Mouse (Mus musculus): ENCODE results near the gene Odf2.
"Not testable (repeated sequence)": the region's sequence is repeated elsewhere in the genome, so short reads cannot be mapped to it uniquely, and the experiment has no call there.

Gene Odf2

DNA sequence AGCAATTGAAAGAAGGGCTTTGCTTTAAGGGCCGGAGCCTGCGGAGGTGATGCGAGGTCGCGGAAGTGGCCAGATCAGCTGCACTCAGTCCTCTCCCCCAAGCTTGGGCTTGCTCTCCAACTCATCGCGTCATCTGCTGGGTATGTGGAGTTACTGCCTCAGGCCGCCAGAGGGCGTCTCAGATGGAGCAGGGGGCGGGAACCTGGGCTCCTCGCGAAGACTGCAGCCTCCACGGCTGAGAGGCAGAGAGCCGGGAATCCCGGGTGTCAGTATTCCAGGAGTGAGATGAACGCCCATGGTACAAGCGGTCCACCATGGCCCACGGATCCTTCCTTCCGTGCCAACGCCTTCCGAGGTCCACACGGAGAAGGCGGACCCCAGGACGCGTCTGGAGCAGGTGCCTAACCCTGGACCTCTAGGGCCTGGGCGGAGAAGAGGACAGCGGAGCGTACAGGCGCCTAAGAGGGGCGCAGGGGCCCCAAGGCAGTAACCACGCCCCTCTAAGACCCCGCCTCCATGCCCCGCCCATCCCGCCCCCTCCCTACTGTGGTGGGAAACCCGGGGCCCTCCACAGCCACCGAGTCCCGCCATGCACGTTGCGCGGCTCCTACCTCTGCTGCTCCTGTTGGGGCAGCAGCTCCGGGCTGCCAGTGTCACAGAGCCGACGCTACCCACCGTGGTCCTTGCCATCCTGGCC lies 19.9 kb upstream of the Odf2 start, which contains the start of gene Cercam:
TSS of gene Cercam (plus strand) at position 216 of the 697 bp plus-strand sequence.
- peak; percentile 89 for DNase-seq (ENCODE audit: low read depth, low spot score)

DNA sequence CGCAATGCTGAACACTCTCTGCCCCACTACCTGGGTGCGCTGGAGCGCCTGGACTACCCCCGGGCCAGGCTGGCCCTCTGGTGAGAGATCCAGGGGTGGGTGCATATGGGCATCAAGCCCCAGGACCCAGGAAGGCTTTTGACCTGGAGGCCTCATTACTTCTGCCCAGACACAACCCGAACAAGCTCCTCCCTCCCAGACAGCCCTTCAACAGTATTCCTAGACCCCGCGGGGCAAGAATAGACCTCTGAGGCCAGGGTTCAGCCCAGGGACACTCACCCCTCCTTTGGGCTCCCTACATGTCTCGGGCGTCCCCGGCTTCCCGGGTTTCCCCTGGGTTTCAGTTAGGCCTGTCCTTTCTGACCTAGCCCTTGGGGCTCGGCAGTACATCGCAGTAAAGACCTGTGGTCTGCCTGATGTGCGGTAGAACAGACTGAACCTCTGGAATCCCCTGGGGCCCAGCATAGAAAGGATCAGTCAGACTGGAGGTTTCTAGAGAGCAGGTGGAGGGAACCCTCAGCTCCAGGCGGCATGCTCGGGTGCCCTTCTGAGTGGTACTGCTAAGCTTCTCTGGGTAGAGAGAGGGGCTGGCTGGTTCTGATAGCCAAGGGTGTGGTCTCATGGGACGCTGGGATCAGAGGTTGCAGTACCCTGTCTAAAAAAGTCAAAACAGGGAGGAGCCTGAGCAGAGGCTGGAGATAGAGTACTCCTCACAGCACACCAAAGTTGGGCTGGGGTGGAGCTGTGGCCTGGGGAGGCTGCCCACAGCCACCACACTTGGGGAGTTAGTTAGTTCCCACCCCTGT lies 19.2 kb upstream of the Odf2 start:
- DNase-seq (ENCODE audit: low read depth, low spot score): no peak

DNA sequence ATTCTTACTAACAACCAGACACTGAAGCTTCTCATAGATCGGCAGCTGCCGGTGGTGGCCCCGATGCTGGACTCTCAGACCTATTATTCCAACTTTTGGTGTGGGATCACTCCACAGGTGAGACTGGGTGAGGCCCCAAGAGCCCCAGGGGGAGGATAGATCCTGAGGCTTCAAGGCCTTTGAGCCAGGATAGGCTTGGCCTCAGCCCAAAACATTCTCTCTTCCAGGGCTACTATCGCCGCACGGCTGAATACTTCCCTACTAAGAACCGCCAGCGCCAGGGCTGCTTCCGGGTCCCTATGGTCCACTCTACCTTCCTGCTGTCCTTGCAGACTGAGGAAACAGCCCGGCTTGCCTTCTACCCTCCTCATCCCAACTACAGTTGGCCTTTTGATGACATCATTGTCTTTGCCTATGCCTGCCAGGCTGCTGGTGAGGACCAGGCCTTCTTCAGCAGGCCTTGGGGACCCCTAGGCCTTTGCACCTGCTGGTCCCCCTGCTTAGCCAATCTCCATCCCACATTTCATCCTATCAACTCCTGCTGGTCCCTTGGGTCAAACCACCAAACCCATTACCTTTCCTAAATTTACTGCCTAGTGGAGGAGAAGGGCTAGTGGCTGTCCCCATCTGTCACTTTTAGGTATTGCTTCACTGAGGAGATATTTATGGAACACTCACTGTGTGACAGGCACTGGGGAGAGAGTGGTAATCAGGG lies 16.3 kb upstream of the Odf2 start:
- no peak for DNase-seq (ENCODE audit: low read depth, low spot score)

DNA sequence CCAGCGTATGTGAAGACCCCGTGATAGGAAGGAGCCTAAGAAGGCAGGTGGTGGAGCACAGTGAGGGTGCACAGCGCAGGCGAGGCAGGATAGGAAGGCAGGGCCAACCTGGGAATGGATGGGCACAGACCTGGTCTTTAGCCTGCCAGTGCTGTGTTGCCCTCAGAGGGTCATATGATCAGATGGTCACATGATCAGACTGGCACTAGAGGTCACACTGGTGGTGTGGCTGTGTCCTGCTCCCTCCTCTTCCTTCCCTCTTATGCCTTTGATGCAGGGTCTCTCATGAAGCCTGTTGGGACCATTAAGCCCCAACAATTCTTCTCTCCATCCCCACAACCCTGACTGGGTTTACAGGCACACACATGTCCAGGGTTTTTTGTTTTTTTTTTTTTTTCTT lies 15.2 kb upstream of the Odf2 start:
- DNase-seq (ENCODE audit: low read depth, low spot score): no peak

DNA sequence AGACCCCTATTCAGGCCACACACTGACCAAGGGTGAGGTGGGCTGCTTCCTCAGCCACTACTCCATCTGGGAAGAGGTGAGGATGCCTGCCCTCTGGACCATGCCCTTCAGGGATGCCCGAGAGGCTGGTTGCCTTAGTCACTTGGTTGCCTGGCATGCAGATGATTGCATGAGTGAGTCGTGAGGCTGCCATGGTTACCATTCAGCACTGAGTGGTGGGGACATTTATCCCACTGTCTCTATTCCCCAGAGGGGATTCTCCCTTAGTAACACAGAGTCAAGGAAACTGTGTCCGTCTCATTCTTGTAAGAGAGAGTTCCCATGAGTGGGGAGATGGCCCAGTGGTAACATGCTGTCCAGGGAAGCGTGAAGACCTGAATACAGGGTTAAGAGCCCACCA lies 11.0 kb upstream of the Odf2 start:
- no peak for DNase-seq (ENCODE audit: low read depth, low spot score)

DNA sequence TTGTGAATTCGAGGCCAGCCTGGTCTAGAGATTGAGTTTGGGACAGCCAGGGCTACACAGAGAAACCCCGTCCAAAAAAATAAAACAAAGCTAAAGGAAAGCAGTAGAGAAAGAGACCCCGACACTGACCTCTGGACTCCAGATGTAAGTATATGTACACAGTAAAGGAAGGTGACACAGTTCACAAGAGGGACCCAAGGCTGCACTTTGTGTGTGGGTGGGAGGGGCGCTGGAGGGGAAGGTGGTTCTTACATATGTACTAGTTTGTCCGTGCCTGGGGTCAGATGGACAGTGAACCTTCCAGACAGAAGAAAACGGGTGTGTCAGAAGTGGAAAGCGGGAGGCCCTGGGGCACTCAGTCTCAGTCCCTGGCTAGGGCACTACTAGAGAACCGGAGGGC lies 9.8 kb upstream of the Odf2 start:
- no peak for DNase-seq (ENCODE audit: low read depth, low spot score)

DNA sequence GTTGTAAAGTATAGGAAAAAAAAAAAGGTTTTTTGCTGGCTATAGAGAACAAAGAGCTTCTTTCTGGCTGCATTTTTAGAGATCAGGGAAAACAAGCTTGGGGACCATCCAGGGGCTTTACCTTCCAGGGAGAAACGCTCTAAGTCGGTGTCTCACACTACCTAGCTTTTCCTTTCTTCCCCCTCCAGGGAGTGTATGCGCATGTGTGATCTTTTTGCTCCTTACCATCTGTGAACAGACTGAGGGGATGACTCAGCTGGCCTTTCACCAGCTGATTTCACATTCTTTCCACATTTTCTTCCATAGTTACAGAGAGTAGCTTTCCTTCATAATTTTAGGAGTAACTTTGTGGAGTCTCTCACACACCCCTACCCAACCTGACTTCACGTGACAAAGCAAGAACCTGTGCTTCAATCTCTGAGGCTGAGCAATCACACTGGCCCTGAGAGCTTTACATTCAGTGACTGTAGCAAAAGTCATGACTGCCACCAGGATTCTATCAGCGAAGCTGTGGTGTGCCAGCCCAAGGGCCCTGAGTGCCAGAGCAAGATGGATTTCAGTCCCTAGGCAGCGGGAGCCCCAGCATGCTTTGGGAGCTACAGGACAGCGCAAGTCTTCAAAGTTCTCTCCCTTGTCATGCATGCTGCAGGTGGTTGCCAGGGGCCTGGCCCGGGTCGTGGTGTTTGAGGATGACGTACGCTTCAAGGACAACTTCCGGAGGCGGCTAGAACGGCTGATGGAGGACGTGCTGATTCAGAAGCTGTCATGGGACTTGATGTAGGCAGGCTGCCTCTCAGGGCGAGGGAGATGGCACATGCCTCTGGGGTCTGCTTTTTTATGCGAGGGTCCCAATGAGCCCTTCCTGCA lies 8.8 kb upstream of the Odf2 start:
- no peak for DNase-seq (ENCODE audit: low read depth, low spot score)

DNA sequence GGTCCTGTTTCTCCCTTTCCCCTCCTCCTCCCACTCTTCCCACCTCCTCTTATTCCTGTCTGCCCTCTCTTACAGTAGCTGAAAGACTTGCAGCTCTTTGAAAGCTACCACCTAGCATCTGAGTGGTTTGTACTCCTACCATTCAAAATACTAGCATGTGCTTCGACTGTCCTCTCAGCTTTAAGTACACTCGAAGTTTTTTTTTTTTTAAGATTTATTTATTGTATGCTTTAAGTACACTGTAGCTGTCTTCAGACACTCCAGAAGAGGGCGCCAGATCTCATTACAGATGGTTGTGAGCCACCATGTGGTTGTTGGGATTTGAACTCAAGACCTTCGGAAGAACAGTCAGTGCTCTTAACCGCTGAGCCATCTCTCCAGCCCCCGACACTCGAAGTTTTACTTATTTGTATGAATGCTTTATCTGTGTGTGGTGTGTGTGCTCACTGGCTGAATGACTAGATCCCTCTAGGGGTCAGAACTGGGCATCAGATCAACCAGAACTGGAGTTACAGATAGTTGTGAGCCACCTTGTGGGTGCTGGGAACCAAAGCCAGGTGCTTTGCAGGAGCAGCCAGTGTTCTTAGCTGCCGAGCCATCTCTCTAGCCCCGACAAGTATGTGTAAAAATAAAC lies 2.2 kb upstream of the Odf2 start:
- DNase-seq (ENCODE audit: low read depth, low spot score): not testable (repeated sequence)

DNA sequence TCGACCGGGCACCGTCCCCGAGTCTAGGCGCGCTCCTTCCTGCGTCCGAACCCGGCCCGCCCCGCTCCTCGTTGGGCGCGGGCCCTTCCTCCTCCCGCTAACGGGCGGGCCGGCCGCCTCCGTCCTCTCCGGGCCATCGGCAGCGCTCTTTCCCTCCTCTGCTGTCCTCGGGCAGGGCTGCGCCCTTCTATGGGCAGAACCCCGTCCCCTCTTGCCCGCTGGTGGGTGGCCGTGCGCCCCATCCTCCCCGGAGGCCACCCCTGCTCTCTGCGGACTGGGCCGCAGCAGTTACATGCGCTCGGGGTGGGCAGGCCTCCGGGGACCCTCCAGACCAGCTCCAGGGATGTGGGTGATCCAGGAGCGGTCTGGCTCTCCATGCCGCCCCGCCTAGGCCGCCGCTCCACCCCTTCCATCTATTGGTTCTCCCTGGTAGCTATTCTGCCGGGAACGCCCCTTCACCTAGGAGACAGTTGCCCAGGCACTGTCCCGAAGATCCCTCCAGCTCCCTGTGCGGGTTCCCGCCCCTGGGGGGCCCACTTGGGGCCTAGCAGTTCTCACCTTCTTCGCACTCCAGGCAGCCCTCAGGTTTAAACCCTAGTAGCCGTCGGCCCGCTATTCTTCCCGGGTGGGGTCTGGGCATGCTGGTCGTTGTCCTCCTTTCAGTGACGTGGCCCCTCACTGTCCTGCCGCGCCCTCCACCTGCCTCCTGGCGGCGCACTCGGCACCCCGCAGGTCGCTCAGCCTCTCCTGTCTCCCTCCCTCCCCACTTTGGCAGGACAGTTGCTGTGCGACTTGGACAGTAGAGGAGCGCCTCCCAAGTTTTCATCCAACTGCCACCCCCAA lies 1.2 kb downstream of the Odf2 start:
- DNase-seq (ENCODE audit: low read depth, low spot score): peak; percentile 70

DNA sequence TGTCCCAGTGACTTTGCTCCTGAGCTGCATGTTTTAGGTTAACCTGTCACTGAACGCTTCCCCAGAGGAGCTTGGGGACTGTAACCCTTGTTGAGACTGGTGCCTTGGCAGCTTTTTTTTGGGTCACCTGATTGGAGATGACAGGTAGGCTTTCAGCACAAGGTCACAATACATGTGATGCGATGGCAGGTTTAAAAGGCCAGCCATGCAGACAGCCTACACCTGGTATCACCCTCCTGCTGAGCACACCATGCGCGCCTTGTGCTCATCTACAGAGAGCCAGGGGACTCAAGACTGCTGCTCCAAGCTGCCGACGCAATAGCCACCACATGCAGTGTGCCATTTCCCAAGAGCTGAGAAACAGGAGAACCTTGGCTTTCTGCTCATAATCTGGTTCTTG lies 2.8 kb downstream of the Odf2 start:
- DNase-seq (ENCODE audit: low read depth, low spot score): no peak

DNA sequence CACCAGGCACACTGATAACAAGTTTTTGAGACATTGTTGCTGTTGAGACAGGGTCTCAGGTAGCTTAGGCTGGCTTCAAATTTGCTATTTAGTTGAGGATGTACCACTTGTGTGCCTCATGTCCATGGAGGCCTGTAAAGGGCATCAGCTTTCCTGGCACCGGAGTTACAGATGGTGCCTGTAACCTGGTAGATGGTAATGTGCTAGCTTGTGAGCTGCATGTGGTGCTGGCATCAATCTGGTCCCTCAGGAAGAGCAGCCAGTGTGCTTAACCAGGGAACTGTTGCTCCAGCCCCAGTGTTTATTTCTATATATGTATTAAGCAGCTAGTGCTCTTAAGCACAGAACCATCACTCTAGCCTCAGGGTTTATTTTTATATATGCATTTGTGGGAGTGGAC lies 7.0 kb downstream of the Odf2 start:
- DNase-seq (ENCODE audit: low read depth, low spot score): no peak

DNA sequence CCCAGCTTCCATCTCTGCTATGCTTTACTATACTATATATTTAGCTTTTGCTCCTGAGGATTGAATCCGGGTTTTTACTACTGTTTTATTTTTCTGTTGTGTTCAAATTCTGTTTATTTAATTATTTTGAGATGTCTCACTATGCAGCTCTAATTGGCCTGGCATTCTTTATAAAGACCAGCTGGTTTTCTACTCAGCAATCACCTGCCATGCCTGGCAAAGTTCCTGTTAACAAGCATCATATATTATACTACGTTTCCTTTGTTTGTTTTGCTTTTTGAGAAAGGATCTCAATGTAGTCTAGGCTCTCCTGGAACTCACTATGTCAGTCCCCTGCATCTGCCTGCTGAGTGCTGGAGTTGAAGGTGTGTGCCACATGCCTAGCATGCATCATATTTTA lies 8.3 kb downstream of the Odf2 start:
- DNase-seq (ENCODE audit: low read depth, low spot score): no peak

DNA sequence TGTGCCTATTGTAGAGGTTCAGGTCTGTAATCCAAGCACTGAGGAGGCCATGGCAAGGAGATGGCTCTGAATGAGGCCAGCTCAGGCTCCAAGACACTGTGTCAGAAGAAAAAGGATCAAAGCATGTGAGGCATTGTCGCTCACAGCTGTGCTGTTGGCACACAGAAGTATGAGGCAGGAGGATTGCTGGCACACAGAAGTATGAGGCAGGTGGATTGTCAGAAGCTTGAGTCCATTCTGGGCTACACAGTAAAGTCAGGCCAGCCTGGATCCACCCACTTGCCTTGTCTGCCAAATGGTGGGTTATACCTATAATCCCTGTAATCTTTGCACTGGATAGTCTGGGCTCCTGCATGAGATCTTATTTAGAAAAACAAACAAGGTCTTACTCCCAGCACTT lies 9.1 kb downstream of the Odf2 start:
- no peak for DNase-seq (ENCODE audit: low read depth, low spot score)

DNA sequence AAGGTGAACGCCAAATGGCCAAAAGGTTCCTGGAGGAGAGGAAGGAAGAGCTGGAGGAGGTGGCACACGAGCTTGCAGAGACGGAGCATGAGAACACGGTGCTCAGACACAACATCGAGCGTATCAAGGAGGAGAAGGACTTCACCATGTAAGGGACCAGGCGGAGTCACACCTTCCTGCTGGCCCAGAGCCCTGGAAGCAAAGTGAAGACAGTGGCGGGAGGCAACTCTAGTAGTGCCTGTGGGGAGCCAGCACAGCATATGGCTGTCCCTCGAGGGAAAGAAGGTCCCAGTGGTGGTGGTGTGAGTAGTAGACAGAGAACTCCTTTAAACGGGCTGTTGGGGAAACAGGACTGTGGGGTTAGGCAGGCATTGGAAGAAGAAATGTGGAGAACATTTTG lies 13.2 kb downstream of the Odf2 start:
- DNase-seq (ENCODE audit: low read depth, low spot score): no peak

DNA sequence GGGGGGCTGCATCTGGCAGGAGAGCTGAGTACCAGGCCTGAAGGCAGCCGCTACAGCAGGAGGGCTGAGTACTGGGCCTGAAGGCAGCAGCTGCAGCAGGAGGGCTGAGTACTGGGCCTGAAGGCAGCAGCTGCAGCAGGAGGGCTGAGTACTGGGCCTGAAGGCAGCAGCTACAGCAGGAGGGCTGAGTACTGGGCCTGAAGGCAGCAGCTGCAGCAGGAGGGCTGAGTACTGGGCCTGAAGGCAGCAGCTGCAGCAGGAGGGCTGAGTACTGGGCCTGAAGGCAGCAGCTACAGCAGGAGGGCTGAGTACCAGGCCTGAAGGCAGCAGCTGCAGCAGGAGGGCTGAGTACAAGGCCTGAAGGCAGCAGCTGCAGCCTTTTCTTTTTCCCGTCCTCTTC lies 19.1 kb downstream of the Odf2 start:
- not testable (repeated sequence) for DNase-seq (ENCODE audit: low read depth, low spot score)

DNA sequence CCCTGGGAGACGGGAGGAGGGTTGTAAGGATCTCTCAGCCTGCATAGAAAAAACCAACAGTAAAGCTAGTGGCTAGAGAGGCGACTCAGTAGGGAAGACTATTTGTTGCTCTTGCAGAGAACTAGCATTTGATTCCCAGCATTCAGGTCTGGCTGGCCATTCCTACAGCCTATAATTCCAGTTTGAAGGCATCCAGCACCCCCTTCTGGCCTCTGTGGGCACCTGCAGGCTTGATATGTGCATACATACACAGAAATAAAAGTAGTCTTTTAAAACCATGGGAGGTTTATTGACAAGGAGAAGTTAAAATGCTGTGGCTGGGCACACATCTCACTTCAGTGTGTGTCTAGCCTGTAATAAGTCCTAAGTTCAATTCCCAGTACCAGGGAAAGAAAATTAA lies 21.0 kb downstream of the Odf2 start:
- no peak for DNase-seq (ENCODE audit: low read depth, low spot score)

DNA sequence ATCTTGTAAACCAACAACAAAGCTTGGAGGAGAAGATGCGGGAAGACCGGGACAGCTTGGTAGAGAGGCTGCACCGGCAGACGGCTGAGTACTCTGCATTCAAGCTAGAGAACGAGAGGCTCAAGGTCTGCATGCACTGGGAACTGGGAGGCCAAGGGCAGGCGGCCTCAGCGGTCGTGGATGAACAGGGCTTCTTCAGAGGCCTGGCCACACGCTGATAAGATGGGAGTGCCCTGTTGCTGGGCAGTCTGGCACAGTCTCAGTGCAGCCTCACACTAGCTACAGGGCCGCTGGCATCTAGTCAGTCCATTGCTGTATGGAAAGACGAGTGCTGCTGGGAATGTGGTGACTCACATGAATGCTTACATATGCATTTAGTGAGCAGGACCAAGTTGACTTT lies 28.6 kb downstream of the Odf2 start:
- DNase-seq (ENCODE audit: low read depth, low spot score): no peak

DNA sequence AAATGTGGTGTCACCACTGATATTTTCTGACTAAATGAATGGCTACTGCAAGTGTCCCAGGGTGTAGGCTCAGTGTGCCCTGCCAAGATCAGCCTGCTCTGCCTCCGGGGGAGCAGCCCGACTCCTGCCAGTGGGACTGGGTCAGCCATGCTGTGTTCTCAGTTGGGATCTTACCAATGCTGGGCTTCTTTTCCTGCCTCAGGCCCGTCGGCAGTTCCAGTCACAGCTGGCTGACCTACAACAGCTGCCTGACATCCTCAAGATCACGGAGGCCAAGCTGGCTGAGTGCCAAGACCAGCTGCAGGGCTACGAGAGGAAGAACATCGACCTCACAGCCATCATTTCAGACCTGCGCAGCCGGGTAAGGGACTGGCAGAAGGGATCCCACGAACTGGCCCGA lies 33.0 kb downstream of the Odf2 start:
- DNase-seq (ENCODE audit: low read depth, low spot score): no peak

DNA sequence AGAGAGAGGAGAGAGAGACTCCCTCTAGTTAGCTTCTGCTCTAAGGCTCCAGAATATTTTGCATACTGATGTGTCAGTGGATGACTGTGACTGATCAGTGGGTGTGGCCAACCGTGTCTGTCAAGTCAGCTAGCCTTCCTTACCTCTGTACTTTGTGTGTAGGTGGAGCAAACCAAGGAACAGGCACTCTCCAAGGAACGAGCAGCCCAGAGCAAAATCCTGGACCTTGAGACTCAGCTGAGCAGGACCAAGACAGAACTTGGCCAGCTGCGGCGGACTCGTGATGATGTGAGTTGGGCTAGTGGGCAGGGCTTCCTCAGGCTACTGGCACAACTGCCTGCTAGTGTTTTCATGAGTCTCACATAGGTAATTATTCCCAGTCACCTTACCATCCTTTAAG lies 37.5 kb downstream of the Odf2 start:
- DNase-seq (ENCODE audit: low read depth, low spot score): no peak

DNA sequence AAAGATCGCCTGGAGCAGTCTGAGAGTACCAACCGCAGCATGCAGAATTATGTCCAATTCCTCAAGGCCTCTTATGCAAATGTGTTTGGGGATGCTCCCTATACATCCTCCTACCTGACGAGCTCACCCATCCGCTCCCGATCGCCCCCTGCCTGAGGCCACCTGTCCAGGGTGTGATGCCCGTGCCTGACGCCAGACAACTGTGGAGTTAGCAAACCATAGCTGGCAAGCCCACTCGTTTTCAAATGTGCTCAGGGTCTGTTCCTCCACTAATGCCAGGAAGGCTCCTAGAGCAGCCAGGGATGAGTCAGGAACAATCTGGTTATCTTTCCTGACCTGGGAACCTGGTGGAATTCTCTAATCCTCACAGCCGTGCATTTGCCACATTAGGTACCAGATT lies 41.5 kb downstream of the Odf2 start:
- DNase-seq (ENCODE audit: low read depth, low spot score): no peak
